Mouse (Mus musculus): Measurements from ENCODE around the gene Ghrh. TPM values are rescaled to one million over a fixed set of nuclear protein-coding genes. Genes with fewer than 3 reads are reported as not detected.

Gene Ghrh
- total RNA-seq, 2 experiments from 2014 or later, result not detected

DNA sequence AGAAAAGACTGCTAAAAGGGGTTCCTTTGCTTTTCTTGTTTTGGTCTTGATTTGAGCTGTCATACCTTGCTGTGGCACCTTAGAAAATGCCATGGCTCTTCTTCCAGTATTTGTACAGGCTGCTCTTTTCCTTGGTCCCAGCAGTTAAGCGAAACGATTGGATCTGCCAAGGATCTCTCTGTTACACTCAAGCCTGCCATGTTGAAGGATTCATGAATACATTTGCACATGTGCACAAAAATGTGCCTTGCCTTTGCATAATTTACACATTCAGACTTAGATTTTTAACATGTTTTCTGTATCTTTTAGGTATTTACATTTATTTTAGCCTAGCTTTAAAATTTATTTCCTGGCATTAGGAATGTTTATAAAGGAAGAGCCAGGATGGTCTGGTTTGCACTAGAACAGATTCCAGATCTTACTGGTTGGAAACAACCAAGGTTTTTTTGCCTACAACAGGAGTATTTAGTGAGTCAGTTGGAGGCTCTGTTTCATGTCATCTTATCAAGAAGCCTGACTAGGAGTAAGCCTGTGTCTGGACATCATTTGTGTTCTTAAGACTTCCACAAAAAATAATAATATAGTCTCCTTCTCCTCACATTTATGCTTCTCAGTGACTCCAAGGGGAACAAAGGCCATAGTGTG is 38.9 kb downstream of the Ghrh start:
- DNase-seq, result no peak

DNA sequence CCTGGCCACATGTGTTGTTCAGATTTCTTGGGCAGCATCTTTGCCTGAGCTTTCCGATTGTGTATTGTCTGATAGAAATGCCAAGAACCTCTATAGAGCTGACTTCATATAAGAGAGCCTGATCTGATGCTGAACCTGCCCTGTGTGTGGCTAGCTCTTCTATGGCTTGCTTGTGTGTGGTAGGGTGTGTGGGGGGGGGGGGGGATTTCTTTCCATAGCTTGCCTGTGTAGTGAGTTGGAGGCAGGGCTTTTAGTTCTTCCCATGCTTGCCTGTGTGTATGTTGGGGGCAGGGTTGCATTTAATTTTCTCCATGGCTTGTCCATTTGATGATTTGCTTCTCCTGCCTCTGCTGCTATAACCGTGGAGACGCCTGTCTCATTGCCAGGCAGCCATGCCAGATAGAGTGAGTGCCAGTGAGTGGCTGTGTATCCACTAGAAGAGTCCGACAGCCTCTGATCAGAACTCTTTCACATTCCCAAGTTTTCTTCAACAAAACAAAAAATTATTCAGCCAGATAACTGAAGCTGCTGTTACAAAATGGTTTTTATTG is 39.5 kb downstream of the Ghrh start:
- no peak for DNase-seq

DNA sequence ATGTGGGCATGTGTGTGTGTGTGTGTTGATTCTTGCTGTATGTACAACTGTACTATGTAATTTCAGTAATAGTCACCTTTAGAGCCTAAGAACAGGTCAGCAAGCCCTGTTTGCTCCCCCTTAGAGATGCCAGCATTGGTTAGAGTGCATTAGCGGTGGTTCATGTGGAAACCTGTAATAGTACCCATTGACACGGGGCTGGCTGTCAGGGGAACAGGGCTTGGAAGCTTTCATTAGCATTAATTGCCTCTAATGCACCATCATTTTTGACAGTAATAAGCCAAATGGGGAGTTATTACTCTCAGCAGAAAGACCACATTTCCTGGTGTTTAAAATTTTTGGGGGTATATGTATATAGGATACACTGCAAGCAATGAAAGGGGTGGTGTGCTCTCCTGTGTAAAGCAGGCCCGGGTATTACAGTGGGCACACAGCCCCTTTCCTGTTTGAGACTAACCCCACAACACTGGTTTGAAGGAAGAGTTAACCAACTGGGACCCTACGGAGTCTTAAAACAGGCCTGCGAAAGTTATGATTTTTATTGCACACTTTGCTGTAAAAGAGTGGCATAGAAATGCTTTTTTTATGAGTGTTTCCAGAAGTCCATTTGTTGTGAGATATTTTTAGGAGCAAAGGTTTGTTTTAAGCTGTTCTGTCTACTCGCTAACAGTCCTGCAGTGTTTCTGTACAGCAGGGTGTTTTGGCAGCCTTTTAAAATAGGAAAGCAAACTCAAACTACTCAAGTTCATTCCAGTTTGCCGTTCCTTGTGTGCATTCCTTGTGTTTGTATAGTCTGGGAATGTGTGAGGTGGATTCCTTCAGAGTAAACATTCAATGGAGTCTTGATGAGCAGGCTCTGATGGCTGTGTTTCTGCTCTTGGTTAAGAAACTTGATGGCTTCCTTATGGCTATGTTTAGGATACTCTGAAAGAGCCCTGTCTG is 40.9 kb downstream of the Ghrh start:
- DNase-seq, result no peak

DNA sequence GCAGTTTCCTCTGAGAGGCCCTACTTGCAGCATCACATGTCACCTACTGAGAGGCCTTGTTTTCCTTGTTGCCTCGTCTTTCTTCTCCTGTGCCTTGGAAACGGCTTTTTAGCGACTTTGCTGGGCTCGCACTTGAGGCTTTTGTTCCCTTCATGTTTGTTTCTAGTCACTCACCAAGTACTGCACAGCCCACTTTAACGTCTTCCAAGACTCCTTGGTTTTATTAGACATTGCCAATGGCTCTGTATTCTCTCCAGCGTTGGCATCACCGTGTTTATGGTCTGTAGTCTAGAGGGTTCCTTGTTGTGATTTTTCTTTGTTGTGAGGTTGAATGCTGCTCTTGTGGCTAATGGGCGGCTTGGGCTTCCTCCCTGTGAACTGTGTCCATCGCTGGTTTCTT is 44.2 kb downstream of the Ghrh start:
- no peak for DNase-seq

DNA sequence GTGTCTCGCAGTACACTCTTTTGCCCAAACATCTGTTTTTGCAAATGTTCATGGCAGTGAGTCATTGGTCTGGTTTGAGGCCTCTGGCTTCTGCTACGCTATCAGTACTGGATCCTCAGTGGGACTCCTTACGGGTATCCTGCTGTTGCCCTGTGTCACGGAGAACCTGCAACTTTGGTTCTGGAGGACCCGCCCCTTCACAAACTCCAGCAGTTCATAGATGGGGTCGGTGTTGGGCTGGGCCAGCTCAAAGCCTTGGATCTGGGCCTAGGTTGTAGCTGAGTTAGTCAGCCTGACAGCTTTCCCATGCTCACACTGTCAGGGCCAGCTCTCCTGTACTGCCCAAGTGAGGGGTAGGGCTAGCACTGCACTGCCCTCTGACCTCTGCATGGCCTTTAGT is 47.3 kb downstream of the Ghrh start:
- no peak for DNase-seq

DNA sequence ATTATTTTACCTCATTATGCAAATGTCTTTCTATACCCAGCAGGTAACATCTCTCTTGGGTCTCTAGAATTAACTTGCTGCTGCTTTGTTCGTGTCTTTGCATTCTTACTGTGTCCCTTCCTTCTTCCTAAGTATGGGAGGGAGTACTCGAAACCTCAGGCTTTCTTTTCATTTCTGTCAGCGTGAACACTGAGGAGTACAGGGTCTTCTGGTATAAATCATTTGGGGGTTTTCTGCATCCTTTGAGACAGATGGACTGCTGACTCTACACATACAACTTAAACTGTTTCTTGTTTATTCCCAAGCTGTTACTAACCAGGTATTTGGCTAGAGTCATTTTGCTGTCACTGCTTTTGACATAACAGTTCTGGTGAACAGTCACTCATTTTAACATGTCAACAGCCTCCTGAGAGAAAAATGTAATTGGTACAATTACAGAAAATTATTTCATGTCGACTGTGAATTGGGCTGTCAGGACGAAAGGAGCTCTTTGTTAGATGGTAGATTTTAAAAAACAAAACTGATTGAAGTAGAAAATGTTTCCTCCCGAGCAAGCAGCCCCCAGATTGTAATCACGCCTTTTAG is 51.1 kb downstream of the Ghrh start:
- no peak for DNase-seq

DNA sequence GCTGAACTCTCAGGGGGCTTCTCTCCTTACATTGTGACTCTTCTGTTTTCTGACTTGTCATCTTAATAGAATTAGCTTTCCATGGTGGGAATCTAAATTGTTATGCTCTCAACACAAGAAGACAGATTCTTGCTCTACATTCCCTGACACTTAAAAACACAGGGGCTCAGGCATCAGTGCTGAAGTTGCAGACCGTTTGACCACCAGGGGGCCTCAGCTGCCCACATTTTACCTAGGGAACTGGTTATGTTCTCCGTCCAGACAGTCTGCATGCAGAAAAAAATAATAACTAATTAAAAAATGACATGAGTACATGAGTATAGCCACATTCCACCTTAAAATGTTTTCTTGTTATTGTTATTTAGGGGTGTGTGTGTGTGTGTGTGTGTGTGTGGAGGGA is 55.2 kb downstream of the Ghrh start:
- peak; percentile 67 to 84 for DNase-seq

DNA sequence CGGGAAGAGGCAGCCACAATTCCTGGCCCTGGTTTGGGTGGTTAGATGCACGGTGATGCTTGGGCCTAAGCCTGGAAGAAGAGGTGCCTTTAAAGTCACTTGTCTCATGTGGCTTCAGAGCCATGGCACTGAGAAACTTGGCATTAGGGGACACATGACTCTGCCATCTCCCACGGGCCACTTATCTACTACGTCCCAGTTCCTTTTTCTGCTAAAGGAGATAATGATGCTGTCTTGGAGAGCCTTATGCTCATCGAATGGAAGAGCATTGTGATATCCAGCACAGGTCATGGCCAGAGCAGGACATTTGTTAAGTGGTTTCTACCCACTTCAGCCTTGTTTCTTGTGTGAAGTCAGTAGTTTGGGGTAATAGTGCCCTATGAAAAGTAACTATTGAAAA is 58.3 kb downstream of the Ghrh start:
- no peak for DNase-seq

DNA sequence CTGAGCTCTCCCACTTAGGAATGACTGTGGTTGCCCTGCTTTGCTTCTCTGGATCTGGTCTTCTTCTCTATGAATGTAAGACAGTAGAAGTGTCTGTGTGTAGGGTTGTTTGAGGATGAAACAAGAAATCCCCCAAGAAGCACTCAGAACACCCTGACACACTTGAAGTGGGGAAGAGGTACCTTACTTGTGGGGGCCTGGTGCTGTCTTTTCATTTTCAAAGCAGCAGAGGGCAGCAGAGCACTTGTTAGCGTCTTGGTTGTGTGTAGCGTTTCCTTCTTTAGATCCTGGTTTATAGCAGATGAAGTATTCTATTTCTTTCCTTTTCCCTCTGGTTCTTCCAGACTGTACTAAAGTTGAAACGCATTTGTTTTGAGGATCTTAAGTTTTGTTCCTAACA is 59.8 kb downstream of the Ghrh start:
- peak; percentile 17 to 49 for DNase-seq

DNA sequence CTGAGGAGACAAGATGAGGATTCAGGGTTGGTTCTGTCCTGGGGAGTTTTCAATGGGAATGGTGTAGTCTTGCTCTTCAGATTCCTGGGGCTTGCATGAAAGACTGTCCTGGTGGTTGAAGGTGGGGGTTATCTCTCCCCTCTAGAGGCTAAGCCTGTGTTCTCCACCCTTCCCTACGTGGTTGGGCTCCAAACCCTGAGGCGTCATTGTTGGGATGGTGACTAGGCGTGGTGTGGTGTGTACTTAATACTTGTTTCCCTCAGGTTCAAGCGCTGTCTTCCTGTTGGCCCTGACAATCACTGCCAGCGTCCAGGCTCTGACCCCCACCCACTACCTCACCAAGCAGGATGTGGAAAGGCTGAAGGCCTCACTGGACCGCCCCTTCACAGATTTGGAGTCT is 64.0 kb downstream of the Ghrh start:
- DNase-seq, result no peak

Other genes starting within 250 kb of the Ghrh start
- 10 to 100 TPM; 22.5 to 25.4 TPM for gene Samhd1, start 212.2 kb downstream of the Ghrh start, total RNA-seq (2021)
- gene Rbl1, start 143.0 kb downstream of the Ghrh start, total RNA-seq (2021), result 1 to 10 TPM; 5.7 to 5.9 TPM
- gene Rpn2, start 68.5 kb downstream of the Ghrh start, total RNA-seq (2021), result 100 to 1,000 TPM; 276 to 279 TPM
- gene Mroh8, start 68.0 kb downstream of the Ghrh start, total RNA-seq (2021), result under 1 TPM; 0.26 to 0.43 TPM
- 10 to 100 TPM; 31.6 to 34.1 TPM for gene Manbal, start 20.1 kb upstream of the Ghrh start, total RNA-seq (2021)
- 10 to 100 TPM; 17.7 to 18.0 TPM for gene Src, start 70.9 kb upstream of the Ghrh start, total RNA-seq (2021)
- gene Nnat, start 212.6 kb upstream of the Ghrh start, total RNA-seq (2021), result 10 to 100 TPM; 50.0 to 97.9 TPM
- 10 to 100 TPM; 72.6 to 77.9 TPM for gene Blcap, start 223.8 kb upstream of the Ghrh start, total RNA-seq (2021)

Measured in adrenal gland, postnatal 36 days (tissue).